Mouse (Mus musculus): ENCODE measurements around the gene Fzd2. TPM values are rescaled to one million over a fixed set of nuclear protein-coding genes. Genes with fewer than 3 reads are reported as not detected.

Fzd2 gene
- polyA plus RNA-seq, 1 experiment from 2014 or later = 0.22 TPM

GRCm38 (mm10) chr11:102595341-102595820, 8.8 kb upstream of the Fzd2 start:
- no peaks in the 10 kb centered on the region for H3K36me3 ChIP-seq (replicated peaks; ENCODE audit: insufficient read depth, low read length)
- H3K4me3 ChIP-seq (ENCODE audit: low read depth, low read length) = no peak overlapping the region
- no peaks in the 10 kb centered on the region for H3K4me1 ChIP-seq (ENCODE audit: insufficient read depth)
- ATAC-seq = no peak
- no peak overlapping the region for H3K9ac ChIP-seq (replicated peaks)
- H3K4me2 ChIP-seq (ENCODE audit: low read depth, low read length) = no peak overlapping the region
- WGBS (ENCODE audit: insufficient replicate concordance) = 44% methylated on average over 3 of the region's 4 CpGs
- H3K27me3 ChIP-seq (ENCODE audit: insufficient read depth, low read length) = 0 out of 2 replicates have a peak, but pooled peaks cover 3% of the 10 kb centered on the region
- H3K9me3 ChIP-seq (ENCODE audit: low read length) = no peaks in the 10 kb centered on the region
- no peak for DNase-seq
- H3K27ac ChIP-seq (ENCODE audit: low read depth) = no peak overlapping the region
- TF ChIP-seq EP300 (IDR thresholded peaks at IDR 0.05; ENCODE audit: low read depth) (no peak), CTCF (IDR thresholded peaks at IDR 0.05; ENCODE audit: low read depth) (no peak)

GRCm38 (mm10) chr11:102599912-102600311, 4.3 kb upstream of the Fzd2 start:
- Histone ChIP-seq H3K9me3 (ENCODE audit: low read length) (no peaks in the 10 kb centered on the region), H3K4me1 (ENCODE audit: insufficient read depth) (peaks cover 3% of the 10 kb centered on the region; the same call in 1 of the 2 replicates), H3K4me3 (ENCODE audit: low read depth, low read length) (no peak overlapping the region), H3K27me3 (ENCODE audit: insufficient read depth, low read length) (peaks cover 38% of the 10 kb centered on the region), H3K4me2 (ENCODE audit: low read depth, low read length) (no peak overlapping the region), H3K27ac (ENCODE audit: low read depth) (no peak overlapping the region), H3K9ac (replicated peaks) (no peak overlapping the region), H3K36me3 (replicated peaks; ENCODE audit: insufficient read depth, low read length) (no peaks in the 10 kb centered on the region)
- 68% methylated on average over 3 of the region's 3 CpGs for WGBS (ENCODE audit: insufficient replicate concordance)
- ATAC-seq = no peak
- DNase-seq = no peak
- TF ChIP-seq CTCF (IDR thresholded peaks at IDR 0.05; ENCODE audit: low read depth) (peak; percentile 37), EP300 (IDR thresholded peaks at IDR 0.05; ENCODE audit: low read depth) (no peak)

GRCm38 (mm10) chr11:102602816-102603495, 1.2 kb upstream of the Fzd2 start:
- Histone ChIP-seq H3K9ac (replicated peaks) (0 out of 2 replicates have a peak overlapping the region, but pooled peaks have one; percentile 7), H3K4me2 (ENCODE audit: low read depth, low read length) (peak overlapping the region; percentile 67), H3K27ac (ENCODE audit: low read depth) (peak overlapping the region; percentile 16; the same call in 1 of the 2 replicates), H3K36me3 (replicated peaks; ENCODE audit: insufficient read depth, low read length) (no peaks in the 10 kb centered on the region), H3K27me3 (ENCODE audit: insufficient read depth, low read length) (peaks cover 63% of the 10 kb centered on the region), H3K4me3 (ENCODE audit: low read depth, low read length) (peak overlapping the region; percentile 48), H3K9me3 (ENCODE audit: low read length) (no peaks in the 10 kb centered on the region), H3K4me1 (ENCODE audit: insufficient read depth) (peaks cover 3% of the 10 kb centered on the region; the same call in 1 of the 2 replicates)
- WGBS (ENCODE audit: insufficient replicate concordance) = 18% methylated on average over 13 of the region's 13 CpGs
- DNase-seq (no peak), ATAC-seq (no peak)
- TF ChIP-seq CTCF (IDR thresholded peaks at IDR 0.05; ENCODE audit: low read depth) (no peak), EP300 (IDR thresholded peaks at IDR 0.05; ENCODE audit: low read depth) (no peak)

GRCm38 (mm10) chr11:102603496-102603850, 723 bp upstream of the Fzd2 start:
- H3K4me2 ChIP-seq (ENCODE audit: low read depth, low read length) = peak overlapping the region; percentile 67
- no peak for DNase-seq
- H3K9ac ChIP-seq (replicated peaks) = 0 out of 2 replicates have a peak overlapping the region, but pooled peaks have one; percentile 7
- ATAC-seq = no peak
- H3K27ac ChIP-seq (ENCODE audit: low read depth) = peak overlapping the region; percentile 16; the same call in 1 of the 2 replicates
- no peaks in the 10 kb centered on the region for H3K36me3 ChIP-seq (replicated peaks; ENCODE audit: insufficient read depth, low read length)
- no peaks in the 10 kb centered on the region for H3K9me3 ChIP-seq (ENCODE audit: low read length)
- H3K4me1 ChIP-seq (ENCODE audit: insufficient read depth) = peaks cover 3% of the 10 kb centered on the region; the same call in 1 of the 2 replicates
- H3K27me3 ChIP-seq (ENCODE audit: insufficient read depth, low read length) = peaks cover 69% of the 10 kb centered on the region
- peak overlapping the region; percentile 48 for H3K4me3 ChIP-seq (ENCODE audit: low read depth, low read length)
- 2% methylated on average over 10 of the region's 10 CpGs for WGBS (ENCODE audit: insufficient replicate concordance)
- TF ChIP-seq CTCF (IDR thresholded peaks at IDR 0.05; ENCODE audit: low read depth) (no peak), EP300 (IDR thresholded peaks at IDR 0.05; ENCODE audit: low read depth) (no peak)

- Histone ChIP-seq H3K9ac (replicated peaks) (no peak overlapping the region), H3K9me3 (ENCODE audit: low read length) (no peaks in the 10 kb centered on the region), H3K27me3 (ENCODE audit: insufficient read depth, low read length) (peaks cover 80% of the 10 kb centered on the region), H3K4me1 (ENCODE audit: insufficient read depth) (peaks cover 3% of the 10 kb centered on the region; the same call in 1 of the 2 replicates), H3K4me3 (ENCODE audit: low read depth, low read length) (peak overlapping the region; percentile 48), H3K4me2 (ENCODE audit: low read depth, low read length) (peak overlapping the region; percentile 67), H3K27ac (ENCODE audit: low read depth) (no peak overlapping the region), H3K36me3 (replicated peaks; ENCODE audit: insufficient read depth, low read length) (no peaks in the 10 kb centered on the region)
- DNase-seq = peak; percentile 30
- WGBS (ENCODE audit: insufficient replicate concordance) = 1% methylated on average over 58 of the region's 74 CpGs
- peak; percentile 13; the same call in 1 of the 2 replicates for TF ChIP-seq CTCF (IDR thresholded peaks at IDR 0.05; ENCODE audit: low read depth)
- TF ChIP-seq EP300 (IDR thresholded peaks at IDR 0.05; ENCODE audit: low read depth) = no peak
- ATAC-seq = no peak
Observed at GRCm38 (mm10) chr11:102604777-102605552, 769 bp downstream of the Fzd2 start.
